Mouse (Mus musculus): ENCODE results near the gene Tiparp. TPM values are rescaled to one million over a fixed set of nuclear protein-coding genes. Genes with fewer than 3 reads are reported as not detected.

The Tiparp gene
- polyA plus RNA-seq, 1 experiment, result 7.9 TPM

- no peaks in the 10 kb centered on the region for H3K27me3 ChIP-seq (ENCODE audit: control insufficient read depth, insufficient read depth, low read length)
- no peak overlapping the region for H3K27ac ChIP-seq (ENCODE audit: insufficient read depth, low read length)
- WGBS, result 86% methylated on average over 3 of the region's 3 CpGs
- no peaks in the 10 kb centered on the region for H3K4me1 ChIP-seq (ENCODE audit: control insufficient read depth, insufficient read depth, low read length)
- TF ChIP-seq CTCF (IDR thresholded peaks at IDR 0.05; ENCODE audit: borderline replicate concordance, insufficient read depth, low read depth, low read length) (no peak), POLR2A (IDR thresholded peaks at IDR 0.05; ENCODE audit: borderline replicate concordance, insufficient read depth, low read length) (no peak)
- no peak for DNase-seq
- H3K4me3 ChIP-seq (replicated peaks; ENCODE audit: insufficient read depth, low read depth, low read length), result no peak overlapping the region
These were observed 60.2 kb downstream of the Tiparp start for GRCm38 (mm10) chr3:65588424-65588823.

- DNase-seq, result no peak
- WGBS, result 93% methylated on average over 6 of the region's 6 CpGs
- no peak for TF ChIP-seq CTCF (IDR thresholded peaks at IDR 0.05; ENCODE audit: borderline replicate concordance, insufficient read depth, low read depth, low read length)
- no peak for TF ChIP-seq POLR2A (IDR thresholded peaks at IDR 0.05; ENCODE audit: borderline replicate concordance, insufficient read depth, low read length)
- no peaks in the 10 kb centered on the region for H3K27me3 ChIP-seq (ENCODE audit: control insufficient read depth, insufficient read depth, low read length)
- no peak overlapping the region for H3K4me3 ChIP-seq (replicated peaks; ENCODE audit: insufficient read depth, low read depth, low read length)
- H3K27ac ChIP-seq (ENCODE audit: insufficient read depth, low read length), result no peak overlapping the region
- H3K4me1 ChIP-seq (ENCODE audit: control insufficient read depth, insufficient read depth, low read length), result no peaks in the 10 kb centered on the region
These were observed 64.6 kb downstream of the Tiparp start for GRCm38 (mm10) chr3:65592850-65593249.

GRCm38 (mm10) chr3:65594493-65594892 is 66.3 kb downstream of the Tiparp start:
- Histone ChIP-seq H3K27me3 (ENCODE audit: control insufficient read depth, insufficient read depth, low read length) (no peaks in the 10 kb centered on the region), H3K4me3 (replicated peaks; ENCODE audit: insufficient read depth, low read depth, low read length) (no peak overlapping the region), H3K4me1 (ENCODE audit: control insufficient read depth, insufficient read depth, low read length) (no peaks in the 10 kb centered on the region), H3K27ac (ENCODE audit: insufficient read depth, low read length) (no peak overlapping the region)
- DNase-seq, result no peak
- TF ChIP-seq POLR2A (IDR thresholded peaks at IDR 0.05; ENCODE audit: borderline replicate concordance, insufficient read depth, low read length) (no peak), CTCF (IDR thresholded peaks at IDR 0.05; ENCODE audit: borderline replicate concordance, insufficient read depth, low read depth, low read length) (no peak)

GRCm38 (mm10) chr3:65595196-65595595 is 67.0 kb downstream of the Tiparp start:
- Histone ChIP-seq H3K27ac (ENCODE audit: insufficient read depth, low read length) (no peak overlapping the region), H3K4me1 (ENCODE audit: control insufficient read depth, insufficient read depth, low read length) (no peaks in the 10 kb centered on the region), H3K4me3 (replicated peaks; ENCODE audit: insufficient read depth, low read depth, low read length) (no peak overlapping the region), H3K27me3 (ENCODE audit: control insufficient read depth, insufficient read depth, low read length) (no peaks in the 10 kb centered on the region)
- DNase-seq, result no peak
- 44% methylated on average over 3 of the region's 3 CpGs for WGBS
- TF ChIP-seq CTCF (IDR thresholded peaks at IDR 0.05; ENCODE audit: borderline replicate concordance, insufficient read depth, low read depth, low read length) (no peak), POLR2A (IDR thresholded peaks at IDR 0.05; ENCODE audit: borderline replicate concordance, insufficient read depth, low read length) (no peak)

- no peaks in the 10 kb centered on the region for H3K27me3 ChIP-seq (ENCODE audit: control insufficient read depth, insufficient read depth, low read length)
- no peaks in the 10 kb centered on the region for H3K4me1 ChIP-seq (ENCODE audit: control insufficient read depth, insufficient read depth, low read length)
- no peak for TF ChIP-seq CTCF (IDR thresholded peaks at IDR 0.05; ENCODE audit: borderline replicate concordance, insufficient read depth, low read depth, low read length)
- TF ChIP-seq POLR2A (IDR thresholded peaks at IDR 0.05; ENCODE audit: borderline replicate concordance, insufficient read depth, low read length), result no peak
- no peak overlapping the region for H3K4me3 ChIP-seq (replicated peaks; ENCODE audit: insufficient read depth, low read depth, low read length)
- H3K27ac ChIP-seq (ENCODE audit: insufficient read depth, low read length), result no peak overlapping the region
- WGBS, result 71% methylated on average over 7 of the region's 7 CpGs
- DNase-seq, result no peak
These were observed 70.0 kb downstream of the Tiparp start for GRCm38 (mm10) chr3:65598071-65598830.

- no peak overlapping the region for H3K27ac ChIP-seq (ENCODE audit: insufficient read depth, low read length)
- H3K27me3 ChIP-seq (ENCODE audit: control insufficient read depth, insufficient read depth, low read length), result no peaks in the 10 kb centered on the region
- DNase-seq, result no peak
- no peak overlapping the region for H3K4me3 ChIP-seq (replicated peaks; ENCODE audit: insufficient read depth, low read depth, low read length)
- no peaks in the 10 kb centered on the region for H3K4me1 ChIP-seq (ENCODE audit: control insufficient read depth, insufficient read depth, low read length)
- WGBS, result 89% methylated on average over 6 of the region's 6 CpGs
- TF ChIP-seq CTCF (IDR thresholded peaks at IDR 0.05; ENCODE audit: borderline replicate concordance, insufficient read depth, low read depth, low read length), result no peak
- no peak for TF ChIP-seq POLR2A (IDR thresholded peaks at IDR 0.05; ENCODE audit: borderline replicate concordance, insufficient read depth, low read length)
These were observed 70.9 kb downstream of the Tiparp start for GRCm38 (mm10) chr3:65599151-65599550.

GRCm38 (mm10) chr3:65601291-65602050 is 73.3 kb downstream of the Tiparp start:
- DNase-seq, result no peak
- TF ChIP-seq POLR2A (IDR thresholded peaks at IDR 0.05; ENCODE audit: borderline replicate concordance, insufficient read depth, low read length) (no peak), CTCF (IDR thresholded peaks at IDR 0.05; ENCODE audit: borderline replicate concordance, insufficient read depth, low read depth, low read length) (no peak)
- Histone ChIP-seq H3K27me3 (ENCODE audit: control insufficient read depth, insufficient read depth, low read length) (no peaks in the 10 kb centered on the region), H3K4me3 (replicated peaks; ENCODE audit: insufficient read depth, low read depth, low read length) (no peak overlapping the region), H3K4me1 (ENCODE audit: control insufficient read depth, insufficient read depth, low read length) (no peaks in the 10 kb centered on the region), H3K27ac (ENCODE audit: insufficient read depth, low read length) (no peak overlapping the region)
- 67% methylated on average over 8 of the region's 8 CpGs for WGBS
